Mouse (Mus musculus) bone marrow macrophage, adult 2 months (primary cell): ENCODE results near the gene Vps45.

Source experiments
- CTCF ChIP-seq: IDR thresholded peaks from 2 replicates; pipeline ENCODE4 v1.5.1; 2012; ENCODE audit warnings: low read depth, mild to moderate bottlenecking, low read length, moderate library complexity
- POLR2A ChIP-seq: IDR thresholded peaks from 2 replicates; pipeline ENCODE4 v1.6.1; 2012; ENCODE audit warnings: mild to moderate bottlenecking, low read depth, low read length, borderline replicate concordance

GRCm38 (mm10) chr3:95978265-95978664 is 80.0 kb downstream of the Vps45 start:
- TF ChIP-seq CTCF = no peak
- no peak for TF ChIP-seq POLR2A
